8 mouse cellular contexts compared by ENCODE assay signal in the genomic region with DNA sequence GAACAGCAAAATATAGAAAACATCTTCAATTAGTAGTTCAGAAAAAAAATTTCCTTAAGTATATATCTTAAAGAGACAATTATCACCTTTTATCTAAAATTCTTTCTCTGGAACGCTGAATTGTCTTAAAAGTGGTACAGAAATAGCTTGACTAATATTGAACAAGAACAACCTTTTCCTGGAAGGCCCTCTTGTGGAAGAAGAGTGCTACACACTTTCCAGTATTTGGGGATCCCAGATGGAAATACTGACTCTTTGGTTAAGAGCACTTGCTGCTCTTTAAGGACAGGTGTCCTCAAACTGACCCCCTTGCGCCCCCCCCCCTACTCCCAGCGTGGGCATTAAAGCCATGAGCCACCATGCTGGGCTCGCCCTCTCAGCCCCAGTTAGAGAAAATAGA. TPM values are rescaled to one million over a fixed set of nuclear protein-coding genes. Genes with fewer than 3 reads are reported as not detected.
DNase-seq lines count a peak whose midpoint lies in the region; ATAC-seq lines count a peak whose summit lies in the region.

No protein-coding gene starts in this region.

- intact Hi-C loops in gastrocnemius, postnatal 14 days (cut with DNase I; ENCODE audit: low total_unique reads), result no loop called here

- DNase-seq in gastrocnemius, adult 18-20 months (ENCODE audit: low spot score), result peak; percentile 57
- DNase-seq in gastrocnemius, postnatal 14 days, result no peak
- peak; percentile 43 for DNase-seq in right cerebral cortex, adult 18-20 months
- DNase-seq in right cerebral cortex, postnatal 25 days, result no peak
- DNase-seq in embryo, embryonic 10.5 days (ENCODE audit: low spot score), result peak; percentile 68
- DNase-seq in lung, postnatal 36 days, result peak; percentile 74
- no peak for DNase-seq in thymus, postnatal 36 days

- no peak for ATAC-seq in monocyte, adult 5-6 weeks (replicated peaks; ENCODE audit: insufficient number of reproducible peaks, low FRiP score, low TSS enrichment, poor library complexity, severe bottlenecking)

RNA-seq across cellular contexts. Expression of a gene that starts 48.6 kb away (rescaled TPM):
- total RNA-seq in gastrocnemius, adult 18-20 months (2021), result 10 to 100 TPM; 13.7 to 14.5 TPM
- total RNA-seq in gastrocnemius, postnatal 14 days (2021), result 10 to 100 TPM; 12.5 to 13.3 TPM
- total RNA-seq in monocyte, adult 5-6 weeks (2017), result 76.1 to 132 TPM (median 86.2 TPM) in 3 replicates

Comparison
In these comparisons a context has a peak if more than half of its experiments do, and no peak if none do; other contexts are left out.
1. DNase-seq: peak in gastrocnemius, adult 18-20 months (single experiment), right cerebral cortex, adult 18-20 months (single experiment), embryo, embryonic 10.5 days (single experiment) and lung, postnatal 36 days (single experiment); none in gastrocnemius, postnatal 14 days (single experiment), right cerebral cortex, postnatal 25 days (single experiment) and thymus, postnatal 36 days (0 of 2).